Mouse (Mus musculus) megakaryocyte-erythroid progenitor cell, adult 5-6 weeks (primary cell): ENCODE measurements around the gene Rbm5. TPM values are rescaled to one million over a fixed set of nuclear protein-coding genes. Genes with fewer than 3 reads are reported as not detected.

Experiments used
- ATAC-seq: replicated peaks from 2 replicates; pipeline ENCODE4 v1.8.0; 2016; ENCODE audit warnings: mild to moderate bottlenecking, inconsistent platforms; ENCODE audit not compliant: severe bottlenecking, poor library complexity, low FRiP score, low TSS enrichment
- total RNA-seq, 2 experiments: library from RNA; stranded (forward) in 1 of 2; stranded (reverse) in 1 of 2; fragments of 200-1000, 215-1000 nt in 1 of 2; fragments of >200 nt in 1 of 2; fragmentation: Nextera tagmentation in 1 of 2; gene quantifications; 2 replicates each; pipeline ENCODE4 v1.2.3; 2014 to 2017

Gene Rbm5
- total RNA-seq, 2 experiments from 2014 or later: 172 to 236 TPM

GRCm38 (mm10) chr9:107735356-107736184 lies 35.2 kb downstream of the Rbm5 start:
- ATAC-seq: no peak

GRCm38 (mm10) chr9:107734567-107734971 lies 36.2 kb downstream of the Rbm5 start:
- no peak for ATAC-seq

- no peak for ATAC-seq
Observed at GRCm38 (mm10) chr9:107729709-107730108, 41.1 kb downstream of the Rbm5 start.

GRCm38 (mm10) chr9:107728919-107729670 lies 41.7 kb downstream of the Rbm5 start:
- no peak for ATAC-seq

GRCm38 (mm10) chr9:107727041-107727440 lies 43.8 kb downstream of the Rbm5 start:
- ATAC-seq: no peak

GRCm38 (mm10) chr9:107724796-107725195 lies 46.0 kb downstream of the Rbm5 start:
- ATAC-seq: no peak

GRCm38 (mm10) chr9:107723794-107724531 lies 46.8 kb downstream of the Rbm5 start:
- no peak for ATAC-seq

- no peak; the same call in 1 of the 2 replicates for ATAC-seq
Observed at GRCm38 (mm10) chr9:107723292-107723691, 47.5 kb downstream of the Rbm5 start.

GRCm38 (mm10) chr9:107718781-107719540 lies 51.8 kb downstream of the Rbm5 start:
- no peak for ATAC-seq

- ATAC-seq: no peak
Observed at GRCm38 (mm10) chr9:107716951-107717350, 53.8 kb downstream of the Rbm5 start.

- ATAC-seq: no peak
Observed at GRCm38 (mm10) chr9:107715632-107716031, 55.2 kb downstream of the Rbm5 start.

- no peak for ATAC-seq
Observed at GRCm38 (mm10) chr9:107714221-107714952, 56.4 kb downstream of the Rbm5 start.

GRCm38 (mm10) chr9:107709697-107710483 lies 60.9 kb downstream of the Rbm5 start, which contains the start of gene Sema3f:
Gene Sema3f, minus strand, starts transcription at chr9:107710475.
- ATAC-seq: peak; percentile 72

- no peak for ATAC-seq
Observed at GRCm38 (mm10) chr9:107709096-107709696, 61.6 kb downstream of the Rbm5 start.

GRCm38 (mm10) chr9:107708439-107709095 lies 62.2 kb downstream of the Rbm5 start:
- no peak for ATAC-seq

- ATAC-seq: no peak
Observed at GRCm38 (mm10) chr9:107707701-107708438, 62.9 kb downstream of the Rbm5 start.
